Mouse (Mus musculus) myocyte (in vitro differentiated cells): Measurements from ENCODE around the gene Smox. TPM values are rescaled to one million over a fixed set of nuclear protein-coding genes. Genes with fewer than 3 reads are reported as not detected.

Experiments
- H3K27me3 ChIP-seq: one replicate; pipeline ENCODE4 v1.6.1; 2011; ENCODE audit not compliant: control insufficient read depth, insufficient read depth, insufficient read length
- H3K36me3 ChIP-seq: one replicate; pipeline ENCODE4 v1.6.1; 2011; ENCODE audit not compliant: control insufficient read depth, insufficient read depth
- H3K4me2 ChIP-seq: one replicate; pipeline ENCODE4 v1.6.1; 2011; ENCODE audit warnings: low read depth, control low read depth
- H3K4me3 ChIP-seq: one replicate; pipeline ENCODE4 v1.5.1; 2011; ENCODE audit warnings: mild to moderate bottlenecking, control low read depth, moderate library complexity
- H3K79me2 ChIP-seq: one replicate; pipeline ENCODE4 v1.6.1; 2011; ENCODE audit not compliant: control insufficient read depth, insufficient read depth
- H3ac ChIP-seq: one replicate; pipeline ENCODE4 v1.6.1; 2011; ENCODE audit not compliant: control insufficient read depth, insufficient read length
- CEBPB ChIP-seq: IDR thresholded peaks from 2 replicates; pipeline ENCODE4 v1.6.1; 2011; ENCODE audit warnings: mild to moderate bottlenecking, moderate library complexity; ENCODE audit not compliant: poor library complexity, insufficient read depth, severe bottlenecking
- E2F4 ChIP-seq: IDR thresholded peaks from one replicate; pipeline ENCODE4 v1.6.1; 2011; ENCODE audit warnings: mild to moderate bottlenecking, control low read depth, moderate library complexity; ENCODE audit not compliant: insufficient read depth
- MAX ChIP-seq: IDR thresholded peaks from one replicate; pipeline ENCODE4 v1.6.1; 2011; ENCODE audit warnings: low read depth, mild to moderate bottlenecking, control low read depth
- MYOD1 ChIP-seq, 3 experiments: IDR thresholded peaks; one replicate each; pipeline ENCODE4 v1.6.1; 2011; ENCODE audit warnings: control low read depth in 2 of 3, low read depth in 2 of 3, mild to moderate bottlenecking in 2 of 3, moderate library complexity in 1 of 3; ENCODE audit not compliant: insufficient read length in 2 of 3, control insufficient read depth in 1 of 3
- MYOG ChIP-seq, 3 experiments: IDR thresholded peaks; one replicate each; pipeline ENCODE4 v1.6.1; 2011; ENCODE audit warnings: control low read depth in 2 of 3, low read depth in 2 of 3, mild to moderate bottlenecking in 2 of 3; ENCODE audit not compliant: insufficient read length in 2 of 3, control insufficient read depth in 1 of 3, insufficient read depth in 1 of 3
- POLR2A ChIP-seq: IDR thresholded peaks from one replicate; pipeline ENCODE4 v1.6.1; 2011; ENCODE audit warnings: low read depth, mild to moderate bottlenecking, control low read depth, moderate library complexity; ENCODE audit not compliant: insufficient read length
- POLR2AphosphoS2 ChIP-seq: IDR thresholded peaks from one replicate; pipeline ENCODE4 v1.6.1; 2011; ENCODE audit warnings: low read depth, control low read depth; ENCODE audit not compliant: insufficient read length
- REST ChIP-seq: IDR thresholded peaks from one replicate; pipeline ENCODE4 v1.6.1; 2011; ENCODE audit warnings: mild to moderate bottlenecking, control low read depth, moderate library complexity; ENCODE audit not compliant: insufficient read depth, insufficient read length
- SRF ChIP-seq: IDR thresholded peaks from one replicate; pipeline ENCODE4 v1.6.1; 2011; ENCODE audit warnings: low read depth; ENCODE audit not compliant: control insufficient read depth, insufficient read length
- TCF12 ChIP-seq: IDR thresholded peaks from one replicate; pipeline ENCODE4 v1.6.1; 2011; ENCODE audit warnings: mild to moderate bottlenecking, control low read depth; ENCODE audit not compliant: poor library complexity, insufficient read depth, severe bottlenecking
- TCF3 ChIP-seq: IDR thresholded peaks from one replicate; pipeline ENCODE4 v1.6.1; 2011; ENCODE audit warnings: low read depth, control low read depth; ENCODE audit not compliant: insufficient read length
- USF1 ChIP-seq: IDR thresholded peaks from one replicate; pipeline ENCODE4 v1.6.1; 2011; ENCODE audit warnings: low read depth, mild to moderate bottlenecking, control low read depth, moderate library complexity
- polyA plus RNA-seq: library from polyadenylated mRNA; unstranded; fragments of >200 nt; fragmentation: generic; extraction: Trizol; gene quantifications from one replicate; pipeline ENCODE4 v1.2.1, GENCODE M21; 2012; ENCODE audit warnings: missing spikeins

The Smox gene
- polyA plus RNA-seq, 1 experiment: 27.1 TPM

- no peak overlapping the region for H3ac ChIP-seq
- H3K79me2 ChIP-seq: no peaks in the 10 kb centered on the region
- H3K36me3 ChIP-seq: no peaks in the 10 kb centered on the region
- H3K4me2 ChIP-seq: no peak overlapping the region
- TF ChIP-seq POLR2A (no peak), E2F4 (no peak), USF1 (no peak), REST (no peak), MYOG (IDR thresholded peaks at IDR 0.05; ENCODE audit: control insufficient read depth in 1 of 3, insufficient read depth in 1 of 3, insufficient read length in 2 of 3, low read depth in 2 of 3) (no peak), TCF12 (no peak)
- no peaks in the 10 kb centered on the region for H3K27me3 ChIP-seq
- no peak overlapping the region for H3K4me3 ChIP-seq
Observed at GRCm38 (mm10) chr2:131484182-131484581, 7.1 kb upstream of the Smox start.

GRCm38 (mm10) chr2:131485126-131485525 lies 6.2 kb upstream of the Smox start:
- H3K27me3 ChIP-seq: no peaks in the 10 kb centered on the region
- no peaks in the 10 kb centered on the region for H3K79me2 ChIP-seq
- no peak overlapping the region for H3K4me2 ChIP-seq
- no peaks in the 10 kb centered on the region for H3K36me3 ChIP-seq
- no peak overlapping the region for H3K4me3 ChIP-seq
- no peak overlapping the region for H3ac ChIP-seq
- TF ChIP-seq REST (no peak), TCF3 (no peak), POLR2A (no peak), MYOD1 (IDR thresholded peaks at IDR 0.05; ENCODE audit: control insufficient read depth in 1 of 3, insufficient read length in 2 of 3, low read depth in 2 of 3) (no peak), SRF (no peak), TCF12 (no peak), POLR2AphosphoS2 (no peak), CEBPB (no peak), MAX (no peak), USF1 (no peak), MYOG (IDR thresholded peaks at IDR 0.05; ENCODE audit: control insufficient read depth in 1 of 3, insufficient read depth in 1 of 3, insufficient read length in 2 of 3, low read depth in 2 of 3) (no peak), E2F4 (no peak)

GRCm38 (mm10) chr2:131486046-131486445 lies 5.2 kb upstream of the Smox start:
- Histone ChIP-seq H3K4me2 (no peak overlapping the region), H3K36me3 (no peaks in the 10 kb centered on the region), H3K4me3 (no peak overlapping the region), H3K79me2 (no peaks in the 10 kb centered on the region), H3ac (no peak overlapping the region), H3K27me3 (no peaks in the 10 kb centered on the region)
- TF ChIP-seq REST (no peak), POLR2AphosphoS2 (no peak), POLR2A (no peak), MAX (no peak), SRF (no peak), MYOG (IDR thresholded peaks at IDR 0.05; ENCODE audit: control insufficient read depth in 1 of 3, insufficient read depth in 1 of 3, insufficient read length in 2 of 3, low read depth in 2 of 3) (no peak), TCF3 (no peak), USF1 (no peak), MYOD1 (IDR thresholded peaks at IDR 0.05; ENCODE audit: control insufficient read depth in 1 of 3, insufficient read length in 2 of 3, low read depth in 2 of 3) (no peak)

- Histone ChIP-seq H3K4me3 (no peak overlapping the region), H3K79me2 (no peaks in the 10 kb centered on the region), H3K36me3 (no peaks in the 10 kb centered on the region), H3ac (no peak overlapping the region), H3K4me2 (no peak overlapping the region), H3K27me3 (no peaks in the 10 kb centered on the region)
- TF ChIP-seq POLR2AphosphoS2 (no peak), TCF3 (no peak), E2F4 (no peak)
Observed at GRCm38 (mm10) chr2:131487337-131487736, 4.0 kb upstream of the Smox start.

GRCm38 (mm10) chr2:131488261-131488660 lies 3.0 kb upstream of the Smox start:
- no peaks in the 10 kb centered on the region for H3K27me3 ChIP-seq
- no peak overlapping the region for H3K4me3 ChIP-seq
- H3ac ChIP-seq: no peak overlapping the region
- H3K36me3 ChIP-seq: no peaks in the 10 kb centered on the region
- peaks cover 4% of the 10 kb centered on the region for H3K79me2 ChIP-seq
- no peak overlapping the region for H3K4me2 ChIP-seq
- TF ChIP-seq REST (no peak), SRF (no peak), E2F4 (no peak), POLR2AphosphoS2 (no peak), CEBPB (no peak), POLR2A (no peak), USF1 (no peak), MYOD1 (IDR thresholded peaks at IDR 0.05; ENCODE audit: control insufficient read depth in 1 of 3, insufficient read length in 2 of 3, low read depth in 2 of 3) (no peak), TCF12 (no peak), MYOG (IDR thresholded peaks at IDR 0.05; ENCODE audit: control insufficient read depth in 1 of 3, insufficient read depth in 1 of 3, insufficient read length in 2 of 3, low read depth in 2 of 3) (no peak), TCF3 (no peak), MAX (no peak)
